In genomic region chr11:89360895-89361294, GRCm38 (mm10) we compare ENCODE assay signal across 30 mouse cellular contexts. TPM values are rescaled to one million over a fixed set of nuclear protein-coding genes. Genes with fewer than 3 reads are reported as not detected.
"Had no signal": no experiment of that assay in that cellular context is flagged by ENCODE, and none has a peak within 500 bp of the region (broad histone marks: within the 10 kb centered on the region; RNA-seq: fewer than 3 reads in every experiment).

No protein-coding gene starts in this region.

- H3K27ac ChIP-seq: embryonic facial prominence, embryonic 10.5 days; embryonic facial prominence, embryonic 12.5 days; embryonic facial prominence, embryonic 13.5 days; embryonic facial prominence, embryonic 15.5 days; forebrain, embryonic 10.5 days; forebrain, embryonic 12.5 days; forebrain, embryonic 13.5 days; forebrain, embryonic 15.5 days; gastrocnemius, adult 2 months had no signal

- H3K9me3 ChIP-seq: embryonic facial prominence, embryonic 10.5 days; embryonic facial prominence, embryonic 12.5 days; embryonic facial prominence, embryonic 13.5 days; embryonic facial prominence, embryonic 15.5 days; forebrain, embryonic 10.5 days; forebrain, embryonic 12.5 days; forebrain, embryonic 13.5 days; forebrain, embryonic 15.5 days had no signal

- H3K27me3 ChIP-seq: embryonic facial prominence, embryonic 12.5 days; embryonic facial prominence, embryonic 13.5 days; embryonic facial prominence, embryonic 15.5 days; forebrain, embryonic 12.5 days; forebrain, embryonic 13.5 days; forebrain, embryonic 15.5 days had no signal

- H3K4me3 ChIP-seq: embryonic facial prominence, embryonic 10.5 days; embryonic facial prominence, embryonic 12.5 days; embryonic facial prominence, embryonic 13.5 days; embryonic facial prominence, embryonic 15.5 days; erythroblast, embryonic 14.5 days; forebrain, embryonic 10.5 days; forebrain, embryonic 12.5 days; forebrain, embryonic 13.5 days; forebrain, embryonic 15.5 days; gastrocnemius, adult 2 months had no signal

- H3K4me2 ChIP-seq: embryonic facial prominence, embryonic 12.5 days; embryonic facial prominence, embryonic 13.5 days; embryonic facial prominence, embryonic 15.5 days; forebrain, embryonic 12.5 days; forebrain, embryonic 13.5 days; forebrain, embryonic 15.5 days had no signal

- DNase-seq: cerebellum, adult 2 months; cerebellum, adult 8-10 months; cerebellum, adult 9-10 months; cerebellum, adult 9-11 months; cerebellum, postnatal 10 days; cerebellum, postnatal 14 days; cerebellum, postnatal 25 days; cerebellum, postnatal 36 days; embryo, embryonic 11 days; forebrain, postnatal 0 days; gastrocnemius, adult 2 months; gastrocnemius, postnatal 10 days; gastrocnemius, postnatal 14 days; gastrocnemius, postnatal 25 days; gastrocnemius, postnatal 36 days; heart, adult 11 months; heart, adult 18-20 months had no signal

- ATAC-seq: forebrain, embryonic 13.5 days; forebrain, embryonic 14.5 days; forebrain, embryonic 15.5 days; forebrain, embryonic 16.5 days; forebrain, postnatal 0 days had no signal

- H3K36me3 ChIP-seq: embryonic facial prominence, embryonic 10.5 days; embryonic facial prominence, embryonic 12.5 days; embryonic facial prominence, embryonic 13.5 days; embryonic facial prominence, embryonic 15.5 days; forebrain, embryonic 10.5 days; forebrain, embryonic 12.5 days; forebrain, embryonic 15.5 days had no signal

- H3K9ac ChIP-seq: embryonic facial prominence, embryonic 12.5 days; embryonic facial prominence, embryonic 13.5 days; embryonic facial prominence, embryonic 15.5 days; forebrain, embryonic 12.5 days; forebrain, embryonic 13.5 days; forebrain, embryonic 15.5 days; forebrain, postnatal 0 days had no signal

RNA-seq across cellular contexts. Expression of gene Nog, which starts 58.8 kb away (rescaled TPM):
- total RNA-seq: common myeloid progenitor, adult 5-6 weeks; granulocyte monocyte progenitor cell, adult 5-6 weeks had no signal
- polyA plus RNA-seq: erythroblast, embryonic 14.5 days had no signal
